Mouse (Mus musculus): ENCODE results near the gene 1500011B03Rik. TPM values are rescaled to one million over a fixed set of nuclear protein-coding genes. Genes with fewer than 3 reads are reported as not detected.
"Not testable (repeated sequence)": the region's sequence is repeated elsewhere in the genome, so short reads cannot be mapped to it uniquely, and the experiment has no call there.

Gene 1500011B03Rik
- total and polyA plus RNA-seq, 3 experiments: 47.7 to 75.2 TPM; not detected in 1

DNA sequence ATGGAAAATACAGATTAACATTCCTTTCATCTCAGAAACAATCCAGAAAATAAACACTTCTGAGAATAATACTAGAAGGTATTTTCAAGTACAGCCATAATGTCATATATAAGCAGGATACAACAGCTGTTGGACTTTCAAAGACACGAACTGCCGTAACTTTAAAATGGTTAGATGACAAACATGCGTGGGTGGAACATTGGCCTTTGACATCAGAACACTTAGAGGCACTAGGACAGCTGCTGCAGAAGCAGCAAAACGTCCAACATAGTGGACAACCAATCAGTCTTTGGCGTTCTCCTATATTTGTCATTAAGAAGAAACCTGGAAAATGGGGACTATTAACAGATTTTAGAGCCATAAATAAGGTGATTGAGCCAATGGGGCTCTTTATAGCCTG, 17.2 kb upstream of the 1500011B03Rik start:
- H3K9ac ChIP-seq (ENCODE audit: control insufficient read depth, low read depth, low read length, poor library complexity, severe bottlenecking); H3K4me1 ChIP-seq (ENCODE audit: control insufficient read depth in 1 of 2, insufficient read depth in 2 of 2, low read length in 2 of 2); H3K4me3 ChIP-seq (ENCODE audit: control insufficient read depth in 1 of 2, insufficient read depth in 1 of 2, low read depth in 2 of 2, low read length in 2 of 2); H3K27ac ChIP-seq (ENCODE audit: control insufficient read depth, low read depth, low read length); H3K27me3 ChIP-seq (ENCODE audit: control insufficient read depth in 1 of 2, insufficient read depth in 2 of 2, low read length in 2 of 2); H3K9me3 ChIP-seq (replicated peaks; ENCODE audit: insufficient read depth, low read length); H3K79me2 ChIP-seq (ENCODE audit: control insufficient read depth, insufficient read depth, low read length, poor library complexity); H3K36me3 ChIP-seq (ENCODE audit: control insufficient read depth in 1 of 2, insufficient read depth in 2 of 2, low read length in 2 of 2); DNase-seq (ENCODE audit: low read depth, low spot score): not testable (repeated sequence)

DNA sequence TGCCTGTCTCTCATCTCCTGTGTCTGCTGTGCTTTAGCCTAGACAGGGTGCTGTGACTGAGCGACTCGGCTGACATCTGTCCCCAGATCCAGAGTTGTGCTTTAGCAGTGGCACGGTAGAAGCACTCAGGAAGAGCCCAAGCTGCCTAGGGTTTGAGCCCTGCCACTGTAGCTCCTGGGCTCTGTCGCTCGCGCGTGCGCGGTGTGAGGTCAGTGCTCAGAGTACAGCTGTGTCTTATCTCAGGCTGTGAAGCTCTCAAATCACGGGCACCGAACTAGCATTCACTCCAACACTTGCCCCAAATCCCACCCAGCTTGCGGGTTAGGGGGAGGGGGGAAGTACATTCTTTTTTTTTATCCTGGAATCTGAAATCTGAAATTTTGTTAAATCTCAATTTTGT, 13.6 kb upstream of the 1500011B03Rik start:
- no peak for DNase-seq (ENCODE audit: low read depth, low spot score)
- H3K9me3 ChIP-seq (replicated peaks; ENCODE audit: insufficient read depth, low read length): no peaks in the 10 kb centered on the region
- H3K9ac ChIP-seq (ENCODE audit: control insufficient read depth, low read depth, low read length, poor library complexity, severe bottlenecking): no peak overlapping the region
- no peak overlapping the region for H3K27ac ChIP-seq (ENCODE audit: control insufficient read depth, low read depth, low read length)
- H3K36me3 ChIP-seq (ENCODE audit: control insufficient read depth in 1 of 2, insufficient read depth in 2 of 2, low read length in 2 of 2): no peaks in the 10 kb centered on the region
- H3K4me1 ChIP-seq (ENCODE audit: control insufficient read depth in 1 of 2, insufficient read depth in 2 of 2, low read length in 2 of 2): no peaks in the 10 kb centered on the region
- peaks cover 6 to 10% of the 10 kb centered on the region in 2 experiments for H3K27me3 ChIP-seq (ENCODE audit: control insufficient read depth in 1 of 2, insufficient read depth in 2 of 2, low read length in 2 of 2)
- H3K79me2 ChIP-seq (ENCODE audit: control insufficient read depth, insufficient read depth, low read length, poor library complexity): no peaks in the 10 kb centered on the region
- TF ChIP-seq NELFE (IDR thresholded peaks at IDR 0.05; ENCODE audit: low read depth, low read length): no peak
- no peak for TF ChIP-seq RAD21 (IDR thresholded peaks at IDR 0.05; ENCODE audit: low read depth, low read length)
- no peak for TF ChIP-seq EP300 (IDR thresholded peaks at IDR 0.05; ENCODE audit: low read depth in 1 of 2, low read length in 2 of 2)
- no peak for TF ChIP-seq GABPA (IDR thresholded peaks at IDR 0.05; ENCODE audit: low read depth, low read length)
- TF ChIP-seq ZKSCAN1 (IDR thresholded peaks at IDR 0.05; ENCODE audit: low read depth, low read length): no peak
- TF ChIP-seq SMC3 (IDR thresholded peaks at IDR 0.05; ENCODE audit: low read depth, low read length): no peak
- no peak for TF ChIP-seq BHLHE40 (IDR thresholded peaks at IDR 0.05; ENCODE audit: borderline replicate concordance, low read depth, low read length)
- TF ChIP-seq CHD2 (IDR thresholded peaks at IDR 0.05; ENCODE audit: low read length): no peak
- no peak for TF ChIP-seq KAT2A (conservative IDR thresholded peaks at IDR 0.05; ENCODE audit: low read depth, low read length)
- TF ChIP-seq MYC (IDR thresholded peaks at IDR 0.05; ENCODE audit: low read depth, low read length): no peak
- no peak for TF ChIP-seq CHD1 (IDR thresholded peaks at IDR 0.05; ENCODE audit: low read depth, low read length)
- TF ChIP-seq CTCF (IDR thresholded peaks at IDR 0.05 in 2 of 3, conservative IDR thresholded peaks at IDR 0.05 in 1 of 3; ENCODE audit: control insufficient read depth in 1 of 3, insufficient read depth in 1 of 3, low read depth in 2 of 3, low read length in 3 of 3, poor library complexity in 1 of 3, severe bottlenecking in 1 of 3): no peak
- TF ChIP-seq NRF1 (IDR thresholded peaks at IDR 0.05; ENCODE audit: insufficient read depth, low read depth, low read length, poor library complexity, severe bottlenecking): no peak
- no peak for TF ChIP-seq GATA1 (IDR thresholded peaks at IDR 0.05; ENCODE audit: low read depth, low read length)
- TF ChIP-seq TCF12 (IDR thresholded peaks at IDR 0.05; ENCODE audit: low read depth, low read length): no peak
- TF ChIP-seq SIN3A (IDR thresholded peaks at IDR 0.05; ENCODE audit: low read length): no peak
- TF ChIP-seq UBTF (IDR thresholded peaks at IDR 0.05; ENCODE audit: borderline replicate concordance, insufficient read depth, low read depth, low read length): no peak
- no peak for TF ChIP-seq POLR2A (IDR thresholded peaks at IDR 0.05; ENCODE audit: control insufficient read depth in 1 of 2, insufficient read depth in 1 of 2, low read depth in 1 of 2, low read length in 2 of 2, poor library complexity in 1 of 2)
- no peak for TF ChIP-seq USF2 (IDR thresholded peaks at IDR 0.05; ENCODE audit: borderline replicate concordance in 1 of 2, insufficient read depth in 1 of 2, low read depth in 1 of 2, low read length in 2 of 2)
- no peak overlapping the region for H3K4me3 ChIP-seq (ENCODE audit: control insufficient read depth in 1 of 2, insufficient read depth in 1 of 2, low read depth in 2 of 2, low read length in 2 of 2)

Measured in MEL (cell line).